Mouse (Mus musculus): ENCODE results near the gene Lexm. TPM values are rescaled to one million over a fixed set of nuclear protein-coding genes. Genes with fewer than 3 reads are reported as not detected.

Lexm gene
- polyA plus RNA-seq, 1 experiment from 2014 or later, result not detected

GRCm38 (mm10) chr4:106613105-106613504 lies 3.9 kb downstream of the Lexm start:
- Histone ChIP-seq H3K4me1 (ENCODE audit: insufficient read depth, low read depth, low read length) (peaks cover 3% of the 10 kb centered on the region; the same call in 1 of the 2 replicates), H3K27ac (ENCODE audit: low read length) (no peak overlapping the region), H3K9ac (replicated peaks; ENCODE audit: low read depth) (no peak overlapping the region), H3K4me2 (replicated peaks; ENCODE audit: low read depth, low read length) (no peak overlapping the region), H3K36me3 (ENCODE audit: insufficient read depth, low read length) (no peaks in the 10 kb centered on the region), H3K4me3 (ENCODE audit: low read depth, low read length) (no peak overlapping the region), H3K27me3 (replicated peaks; ENCODE audit: insufficient read depth, low read length) (peaks cover 5% of the 10 kb centered on the region; the same call in 1 of the 2 replicates), H3K9me3 (ENCODE audit: low read length) (0 out of 2 replicates have a peak, but pooled peaks cover 3% of the 10 kb centered on the region)
- DNase-seq (ENCODE audit: low spot score) (no peak), ATAC-seq (no peak)
- WGBS, result 80% methylated on average over 8 of the region's 8 CpGs
- TF ChIP-seq EP300 (IDR thresholded peaks at IDR 0.05) (no peak), CTCF (IDR thresholded peaks at IDR 0.05) (no peak)

GRCm38 (mm10) chr4:106607905-106608304 lies 9.1 kb downstream of the Lexm start:
- 95% methylated on average over 1 of the region's 1 CpGs for WGBS
- TF ChIP-seq EP300 (IDR thresholded peaks at IDR 0.05), result no peak
- no peak for TF ChIP-seq CTCF (IDR thresholded peaks at IDR 0.05)
- DNase-seq (ENCODE audit: low spot score) (no peak), ATAC-seq (no peak)
- Histone ChIP-seq H3K9ac (replicated peaks; ENCODE audit: low read depth) (no peak overlapping the region), H3K9me3 (ENCODE audit: low read length) (0 out of 2 replicates have a peak, but pooled peaks cover 3% of the 10 kb centered on the region), H3K36me3 (ENCODE audit: insufficient read depth, low read length) (no peaks in the 10 kb centered on the region), H3K4me2 (replicated peaks; ENCODE audit: low read depth, low read length) (no peak overlapping the region), H3K27me3 (replicated peaks; ENCODE audit: insufficient read depth, low read length) (no peaks in the 10 kb centered on the region), H3K27ac (ENCODE audit: low read length) (no peak overlapping the region), H3K4me1 (ENCODE audit: insufficient read depth, low read depth, low read length) (no peaks in the 10 kb centered on the region), H3K4me3 (ENCODE audit: low read depth, low read length) (no peak overlapping the region)

GRCm38 (mm10) chr4:106606639-106607554 lies 10.1 kb downstream of the Lexm start:
- no peaks in the 10 kb centered on the region for H3K27me3 ChIP-seq (replicated peaks; ENCODE audit: insufficient read depth, low read length)
- 0 out of 2 replicates have a peak, but pooled peaks cover 3% of the 10 kb centered on the region for H3K9me3 ChIP-seq (ENCODE audit: low read length)
- WGBS, result 35% methylated on average over 18 of the region's 18 CpGs
- 0 out of 2 replicates have a peak overlapping the region, but pooled peaks have one; percentile 17 for H3K4me2 ChIP-seq (replicated peaks; ENCODE audit: low read depth, low read length)
- DNase-seq (ENCODE audit: low spot score) (peak; percentile 46), ATAC-seq (peak; percentile 62)
- no peak overlapping the region for H3K27ac ChIP-seq (ENCODE audit: low read length)
- no peak overlapping the region for H3K9ac ChIP-seq (replicated peaks; ENCODE audit: low read depth)
- no peaks in the 10 kb centered on the region for H3K36me3 ChIP-seq (ENCODE audit: insufficient read depth, low read length)
- H3K4me1 ChIP-seq (ENCODE audit: insufficient read depth, low read depth, low read length), result no peaks in the 10 kb centered on the region
- H3K4me3 ChIP-seq (ENCODE audit: low read depth, low read length), result no peak overlapping the region
- TF ChIP-seq EP300 (IDR thresholded peaks at IDR 0.05) (no peak), CTCF (IDR thresholded peaks at IDR 0.05) (no peak)

GRCm38 (mm10) chr4:106600770-106601169 lies 16.3 kb downstream of the Lexm start:
- Histone ChIP-seq H3K27me3 (replicated peaks; ENCODE audit: insufficient read depth, low read length) (no peaks in the 10 kb centered on the region), H3K9ac (replicated peaks; ENCODE audit: low read depth) (no peak overlapping the region), H3K9me3 (ENCODE audit: low read length) (no peaks in the 10 kb centered on the region), H3K36me3 (ENCODE audit: insufficient read depth, low read length) (no peaks in the 10 kb centered on the region), H3K4me1 (ENCODE audit: insufficient read depth, low read depth, low read length) (no peaks in the 10 kb centered on the region), H3K4me3 (ENCODE audit: low read depth, low read length) (no peak overlapping the region), H3K4me2 (replicated peaks; ENCODE audit: low read depth, low read length) (no peak overlapping the region), H3K27ac (ENCODE audit: low read length) (no peak overlapping the region)
- ATAC-seq (no peak), DNase-seq (ENCODE audit: low spot score) (no peak)
- TF ChIP-seq EP300 (IDR thresholded peaks at IDR 0.05), result no peak
- no peak for TF ChIP-seq CTCF (IDR thresholded peaks at IDR 0.05)
- 66% methylated on average over 4 of the region's 4 CpGs for WGBS

- ATAC-seq, result no peak
These were observed 17.6 kb downstream of the Lexm start for GRCm38 (mm10) chr4:106599415-106599814.

GRCm38 (mm10) chr4:106597741-106598140 lies 19.3 kb downstream of the Lexm start:
- no peaks in the 10 kb centered on the region for H3K9me3 ChIP-seq (ENCODE audit: low read length)
- H3K27me3 ChIP-seq (replicated peaks; ENCODE audit: insufficient read depth, low read length), result no peaks in the 10 kb centered on the region
- no peak overlapping the region for H3K27ac ChIP-seq (ENCODE audit: low read length)
- no peak for TF ChIP-seq CTCF (IDR thresholded peaks at IDR 0.05)
- no peak for TF ChIP-seq EP300 (IDR thresholded peaks at IDR 0.05)
- H3K4me3 ChIP-seq (ENCODE audit: low read depth, low read length), result no peak overlapping the region
- ATAC-seq, result no peak
- DNase-seq (ENCODE audit: low spot score), result no peak
- no peaks in the 10 kb centered on the region for H3K4me1 ChIP-seq (ENCODE audit: insufficient read depth, low read depth, low read length)
- H3K9ac ChIP-seq (replicated peaks; ENCODE audit: low read depth), result no peak overlapping the region
- no peak overlapping the region for H3K4me2 ChIP-seq (replicated peaks; ENCODE audit: low read depth, low read length)
- H3K36me3 ChIP-seq (ENCODE audit: insufficient read depth, low read length), result no peaks in the 10 kb centered on the region
- WGBS, result 76% methylated on average over 4 of the region's 4 CpGs

More at GRCm38 (mm10) chr4:106599415-106599814, 17.6 kb downstream of the Lexm start:
- Histone ChIP-seq H3K27ac (ENCODE audit: low read length) (no peak overlapping the region), H3K27me3 (replicated peaks; ENCODE audit: insufficient read depth, low read length) (no peaks in the 10 kb centered on the region), H3K4me1 (ENCODE audit: insufficient read depth, low read depth, low read length) (no peaks in the 10 kb centered on the region), H3K4me3 (ENCODE audit: low read depth, low read length) (no peak overlapping the region), H3K36me3 (ENCODE audit: insufficient read depth, low read length) (no peaks in the 10 kb centered on the region), H3K4me2 (replicated peaks; ENCODE audit: low read depth, low read length) (no peak overlapping the region), H3K9me3 (ENCODE audit: low read length) (no peaks in the 10 kb centered on the region), H3K9ac (replicated peaks; ENCODE audit: low read depth) (no peak overlapping the region)
- 23% methylated on average over 1 of the region's 1 CpGs for WGBS
- DNase-seq (ENCODE audit: low spot score), result no peak
- TF ChIP-seq EP300 (IDR thresholded peaks at IDR 0.05) (no peak), CTCF (IDR thresholded peaks at IDR 0.05) (no peak)

Data from lung, postnatal 0 days (tissue).